Mouse (Mus musculus): Measurements from ENCODE around the gene Ints2. TPM values are rescaled to one million over a fixed set of nuclear protein-coding genes. Genes with fewer than 3 reads are reported as not detected.
A peak's percentile ranks its signal among the peaks of the same experiment; 100 is the strongest.
"Not testable (repeated sequence)": the region's sequence is repeated elsewhere in the genome, so short reads cannot be mapped to it uniquely, and the experiment has no call there.

The Ints2 gene
- total RNA-seq (2021): 10 to 100 TPM; 25.3 to 29.1 TPM

DNA sequence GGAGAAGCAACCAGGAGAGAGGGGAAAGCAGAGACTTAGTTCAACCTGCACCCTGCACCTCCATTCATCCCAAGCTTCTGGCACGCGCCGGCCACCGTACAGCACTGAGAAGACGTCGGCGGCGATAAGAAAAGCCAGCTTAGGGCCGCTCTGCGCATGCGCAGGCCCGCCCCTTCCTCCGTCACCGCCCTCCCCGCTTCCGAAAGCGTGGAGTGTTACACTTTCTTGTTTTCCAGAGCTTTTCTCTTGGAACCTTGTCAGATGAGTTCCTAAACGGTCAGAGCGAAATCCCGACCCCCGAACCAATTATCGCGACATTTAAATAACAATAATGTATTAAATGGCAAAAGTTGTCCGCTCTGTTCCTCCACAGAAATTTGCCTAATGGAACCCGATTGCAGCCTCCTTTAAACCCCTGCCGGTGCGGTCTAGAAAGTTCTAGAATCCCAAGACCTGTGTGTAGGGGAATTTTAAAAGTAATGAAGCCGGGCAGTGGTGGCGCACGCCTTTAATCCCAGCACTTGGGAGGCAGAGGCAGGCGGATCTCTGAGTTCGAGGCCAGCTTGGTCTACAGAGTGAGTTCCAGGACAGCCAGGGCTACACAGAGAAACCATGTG is at the start of gene Ints2:
TSS of gene Ints2 (minus strand) at position 116 of the 617 bp plus-strand sequence.
- DNase-seq: peak; percentile 92 to 94

DNA sequence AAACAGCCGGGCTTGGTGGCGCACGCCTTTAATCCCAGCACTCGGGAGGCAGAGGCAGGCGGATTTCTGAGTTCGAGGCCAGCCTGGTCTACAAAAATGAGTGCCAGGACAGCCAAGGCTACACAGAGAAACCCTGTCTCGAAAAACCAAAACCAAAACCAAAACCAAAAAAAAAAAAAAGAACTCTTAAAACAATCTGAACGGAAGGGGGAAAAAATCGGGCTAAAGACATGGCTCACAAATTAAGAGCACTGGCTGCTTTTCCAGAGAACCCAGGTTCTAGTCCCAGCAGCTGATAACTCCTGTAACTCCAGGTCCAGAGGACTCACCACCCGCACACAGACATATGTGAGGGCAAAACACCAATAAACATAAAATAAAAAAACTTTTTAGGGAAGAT is 34.8 kb upstream of the Ints2 start:
- not testable (repeated sequence) for DNase-seq

- DNase-seq: no peak
Measured at GRCm38 (mm10) chr11:86291714-86292113, 34.3 kb upstream of the Ints2 start.

- no peak for DNase-seq
Measured at GRCm38 (mm10) chr11:86285729-86286128, 28.4 kb upstream of the Ints2 start.

DNA sequence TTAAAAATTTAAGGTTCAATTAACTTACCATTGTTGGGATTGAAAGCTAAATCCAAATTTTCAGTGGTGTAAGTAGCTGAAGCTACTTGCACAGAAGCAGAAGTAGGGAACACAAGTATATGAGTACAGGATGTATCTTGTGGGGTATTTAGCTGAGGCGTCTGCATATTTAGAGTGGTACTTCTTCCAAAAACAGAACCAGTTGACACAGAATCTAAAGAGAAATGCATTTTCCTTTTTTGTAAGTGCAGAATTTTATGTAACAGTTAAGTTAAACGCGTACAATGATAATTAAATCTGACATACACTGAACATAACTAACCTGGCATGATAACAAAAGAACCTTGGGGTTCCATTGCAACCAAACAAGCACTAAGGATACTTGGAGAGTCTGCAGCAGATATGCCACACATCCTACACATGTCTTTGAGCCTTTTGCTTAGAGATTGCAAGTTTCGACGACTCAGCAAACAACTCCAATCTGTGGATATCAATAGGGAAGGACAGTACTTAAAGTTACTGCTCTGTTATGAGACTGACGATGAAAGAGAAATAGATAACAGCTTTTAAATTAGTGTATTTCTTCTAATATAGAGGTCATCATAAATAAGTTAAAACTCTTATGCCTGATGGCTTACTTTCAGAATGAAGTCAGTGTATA is 21.2 kb upstream of the Ints2 start:
- DNase-seq: no peak

GRCm38 (mm10) chr11:86257054-86257453 is 321 bp downstream of the Ints2 start:
- no peak for DNase-seq

- no peak for DNase-seq
Measured at GRCm38 (mm10) chr11:86253342-86253741, 4.0 kb downstream of the Ints2 start.

DNA sequence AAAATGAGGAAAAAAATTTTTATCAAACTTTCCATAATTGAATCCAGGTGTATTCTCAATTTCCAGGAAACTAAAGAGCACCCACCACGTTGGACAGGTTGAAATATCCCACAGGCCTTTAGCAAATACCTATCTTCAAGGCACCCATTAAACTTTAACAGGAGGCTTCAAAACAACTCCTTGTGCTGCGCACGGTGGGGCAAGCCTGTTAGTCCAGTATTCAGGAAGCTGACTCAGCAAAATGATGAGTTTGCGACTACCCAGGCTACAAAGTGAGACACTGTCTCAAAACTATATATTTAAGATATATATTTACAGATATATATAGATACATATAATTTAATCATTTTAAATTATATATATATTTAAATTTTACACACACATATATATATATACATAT is 24.9 kb downstream of the Ints2 start:
- DNase-seq: no peak

DNA sequence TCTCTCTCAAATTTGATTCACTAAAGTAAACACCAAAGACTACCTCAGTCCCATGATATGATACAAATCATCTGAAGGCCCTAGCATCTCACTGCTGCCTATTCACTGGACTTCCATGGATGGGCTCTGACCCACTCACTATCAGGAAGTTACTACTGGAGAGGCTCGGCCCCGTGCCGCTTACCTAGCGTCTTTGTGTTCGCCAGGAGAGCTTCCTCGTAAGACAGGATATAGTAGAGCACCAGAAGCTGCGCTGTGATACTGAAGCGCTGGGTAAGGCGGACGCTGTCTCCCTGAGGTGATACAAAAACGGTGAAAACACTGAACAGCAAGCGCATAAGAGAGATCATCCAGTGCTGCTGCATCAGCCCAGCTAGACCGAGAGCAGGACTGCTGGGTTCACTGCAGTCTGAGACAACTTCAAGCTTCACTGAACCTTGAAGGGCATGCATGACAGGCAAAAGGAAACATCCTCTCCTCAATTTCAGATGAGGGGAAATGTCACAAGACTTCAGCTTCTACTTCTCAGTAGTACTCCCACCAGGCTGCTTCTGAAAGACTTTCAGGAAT is 25.5 kb downstream of the Ints2 start:
- no peak for DNase-seq

- DNase-seq: no peak
Measured at GRCm38 (mm10) chr11:86226646-86227180, 30.7 kb downstream of the Ints2 start.

DNA sequence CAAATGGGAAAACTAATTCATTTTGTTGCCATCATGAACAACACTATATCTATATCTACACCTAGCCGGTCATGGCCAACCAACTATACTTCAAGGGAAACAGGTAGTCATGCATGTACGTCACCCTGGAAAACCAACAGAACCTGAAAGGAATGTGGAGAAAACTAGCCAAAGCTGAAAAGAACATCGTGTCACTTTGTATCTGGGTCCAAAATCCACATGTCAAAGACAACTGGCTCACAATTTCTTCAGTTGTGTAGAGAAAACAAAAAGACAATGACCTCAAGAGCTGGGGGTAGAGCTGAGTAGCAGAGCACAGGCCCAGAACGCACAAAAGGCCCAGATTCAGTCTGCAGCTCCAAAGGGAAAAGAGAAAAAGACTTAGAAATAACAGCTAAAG is 31.6 kb downstream of the Ints2 start:
- no peak for DNase-seq

DNA sequence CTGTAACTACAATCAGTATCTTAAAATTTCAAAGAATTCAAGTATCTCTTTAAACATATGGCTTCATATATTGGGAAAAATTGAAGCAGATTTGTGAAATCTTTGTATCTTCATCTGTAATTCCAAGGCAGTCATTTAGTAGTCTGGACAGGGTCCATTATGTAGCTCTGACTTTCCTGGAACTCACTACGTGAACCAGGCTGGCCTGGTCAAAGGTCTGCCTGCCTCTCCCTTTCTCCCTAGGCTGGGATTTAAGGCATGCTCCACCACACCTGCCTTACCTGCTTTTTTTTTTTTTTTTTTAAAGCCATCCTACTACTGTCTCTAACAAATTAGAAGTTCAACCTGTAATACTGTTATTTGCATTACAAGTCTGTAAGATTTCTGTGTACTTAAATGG is 45.6 kb downstream of the Ints2 start:
- no peak for DNase-seq

GRCm38 (mm10) chr11:86209123-86209522 is 48.3 kb downstream of the Ints2 start:
- DNase-seq: no peak

DNA sequence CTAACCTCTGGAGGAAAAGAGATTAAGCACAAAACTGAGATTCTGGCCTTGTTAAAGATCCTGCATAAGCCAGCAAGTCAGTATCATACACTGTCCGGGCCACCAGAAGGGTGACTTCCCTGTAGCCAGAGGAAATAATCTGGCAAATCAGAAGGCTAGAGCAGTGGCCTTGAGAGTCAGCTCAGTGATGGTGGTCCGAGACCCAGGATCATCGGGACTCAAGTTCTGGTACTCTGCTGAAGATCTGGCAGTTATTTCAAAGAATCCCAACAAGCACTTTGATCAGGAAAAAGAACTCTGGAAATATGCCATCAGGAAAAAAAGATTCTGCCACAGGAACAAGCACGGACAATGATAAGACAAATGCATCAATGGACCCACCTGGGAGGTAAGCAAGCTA is 51.5 kb downstream of the Ints2 start:
- no peak for DNase-seq

- no peak for DNase-seq
Measured at GRCm38 (mm10) chr11:86205031-86205430, 52.3 kb downstream of the Ints2 start.

DNA sequence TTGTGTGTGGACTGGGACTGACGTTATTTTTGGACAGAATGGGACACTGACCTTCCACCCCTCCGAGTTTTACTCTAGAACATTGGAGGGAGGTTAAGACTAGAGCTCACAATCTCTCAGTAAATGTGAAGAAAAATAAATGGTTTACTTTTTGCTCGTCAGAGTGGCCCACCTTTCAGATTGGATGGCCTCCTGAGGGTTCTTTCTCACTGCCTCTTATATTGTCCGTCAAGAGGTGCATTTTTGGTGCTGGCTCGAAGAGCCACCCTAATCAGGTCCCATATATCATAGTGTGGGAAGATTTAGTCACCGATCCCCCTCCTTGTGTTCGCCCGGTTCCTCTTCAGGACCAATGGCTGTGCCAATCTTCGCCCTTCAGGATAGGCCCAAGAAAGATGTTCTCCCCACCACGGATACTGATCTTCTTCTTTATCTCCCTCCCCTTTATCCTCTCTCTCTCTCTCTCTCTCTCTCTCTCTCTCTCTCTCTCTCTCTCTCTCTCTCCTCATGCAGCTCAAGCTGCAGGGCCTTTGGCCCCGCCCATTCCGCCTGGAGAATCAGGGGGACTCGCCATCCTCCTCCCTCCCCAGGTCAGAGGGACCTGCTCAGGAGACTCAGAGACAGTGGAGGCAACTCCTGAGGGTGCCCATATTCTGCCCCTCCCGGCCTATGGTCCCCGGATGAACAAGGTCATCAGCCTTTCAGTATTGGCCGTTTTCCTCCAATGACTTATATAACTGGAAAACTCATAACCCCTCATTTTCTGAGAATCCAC is 55.3 kb downstream of the Ints2 start:
- no peak for DNase-seq

- peak; percentile 87 to 88 for DNase-seq
Measured at GRCm38 (mm10) chr11:86201037-86201786, 56.2 kb downstream of the Ints2 start, which contains the start of gene Brip1. TSS of gene Brip1 (minus strand) at chr11:86201193.

DNA sequence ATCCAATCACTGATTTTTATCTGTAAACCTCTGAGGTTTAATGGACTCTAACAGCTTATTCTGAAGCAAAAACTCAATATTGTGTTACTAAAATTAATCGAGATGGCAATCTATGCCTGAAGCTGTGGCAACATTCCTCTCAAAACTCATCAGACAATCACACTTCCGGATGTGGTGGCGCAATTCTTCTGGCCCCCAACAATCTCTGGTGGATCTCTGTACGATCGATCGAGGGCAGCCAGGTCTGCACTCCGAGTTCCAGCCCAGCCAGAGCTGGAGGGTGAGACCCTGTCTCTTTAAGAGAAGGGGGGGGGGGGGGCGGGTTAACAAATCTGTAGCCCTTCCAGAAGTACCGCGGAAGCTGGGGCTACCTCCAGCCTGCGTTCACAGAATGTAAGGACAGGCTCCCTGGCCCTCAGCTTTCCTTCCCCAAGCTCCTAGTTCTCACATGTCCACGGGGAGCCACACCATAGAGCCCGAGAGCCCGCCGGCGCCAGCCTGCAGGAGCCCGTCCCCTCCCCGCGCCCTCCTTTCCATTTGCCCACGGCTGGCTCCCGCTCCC is 56.8 kb downstream of the Ints2 start:
- DNase-seq: no peak

GRCm38 (mm10) chr11:86199733-86200132 is 57.6 kb downstream of the Ints2 start:
- no peak for DNase-seq

DNA sequence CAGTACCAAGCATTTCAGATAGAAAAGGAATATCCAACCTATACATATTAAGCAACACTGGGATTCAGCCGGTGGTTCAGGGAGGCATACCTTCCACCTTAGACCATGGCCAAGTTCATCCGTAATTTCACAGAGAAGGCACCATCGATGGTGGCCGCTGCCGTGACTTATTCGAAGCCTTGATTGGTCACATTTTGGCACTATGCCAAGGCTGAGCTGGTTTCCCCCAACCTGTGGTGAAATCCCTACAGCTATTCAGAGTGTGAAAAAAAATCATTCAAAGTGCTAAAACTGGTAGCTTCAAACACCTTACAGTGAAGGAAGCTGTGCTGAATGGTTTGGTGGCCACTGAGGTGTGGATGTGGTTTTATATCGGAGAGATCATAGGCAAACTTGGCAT is 72.2 kb downstream of the Ints2 start:
- DNase-seq: not testable (repeated sequence)

DNA sequence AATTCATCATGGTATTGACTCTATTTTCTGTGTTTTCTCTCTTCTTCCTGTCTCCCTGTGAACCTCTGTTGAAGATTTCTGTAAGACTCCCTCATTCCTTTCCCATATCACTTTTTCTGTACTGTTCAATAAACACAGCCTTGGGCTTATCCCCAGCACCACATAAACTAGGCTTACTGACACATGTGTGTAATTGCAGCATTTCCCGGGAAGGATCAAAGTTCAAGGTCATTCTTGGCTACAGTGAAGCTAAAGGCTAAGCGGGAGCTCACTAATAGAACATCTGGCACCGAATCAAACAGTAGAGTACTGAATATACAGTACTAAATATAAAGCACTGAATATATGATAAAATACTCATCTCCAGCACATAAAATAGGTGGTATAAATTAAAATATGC is 81.5 kb downstream of the Ints2 start:
- DNase-seq: no peak

GRCm38 (mm10) chr11:86174173-86174572 is 83.2 kb downstream of the Ints2 start:
- peak; percentile 18 to 19 for DNase-seq

Data from layer of hippocampus, postnatal 36 days (tissue).